Mouse (Mus musculus) hindbrain, embryonic 12.5 days (tissue): ENCODE results near the gene Ms4a4c. TPM values are rescaled to one million over a fixed set of nuclear protein-coding genes. Genes with fewer than 3 reads are reported as not detected.

Experiments used
- ATAC-seq: fragments of 200-750 bp; cut with Nextera tagmentation; 2 replicates; pipeline ENCODE4 v1.8.0; 2017; ENCODE audit warnings: moderate TSS enrichment; ENCODE audit not compliant: low FRiP score
- H3K27ac ChIP-seq: fragments of 300-500 bp; sonication (generic); 2 replicates; pipeline ENCODE4 v1.5.1; 2016; ENCODE audit warnings: mild to moderate bottlenecking
- H3K27me3 ChIP-seq: fragments of 300-500 bp; sonication (generic); 2 replicates; pipeline ENCODE4 v1.6.1; 2016; ENCODE audit warnings: mild to moderate bottlenecking
- H3K36me3 ChIP-seq: fragments of 300-500 bp; sonication (generic); 2 replicates; pipeline ENCODE4 v1.6.1; 2016; ENCODE audit warnings: mild to moderate bottlenecking
- H3K4me1 ChIP-seq: fragments of 300-500 bp; sonication (generic); 2 replicates; pipeline ENCODE4 v1.6.1; 2016
- H3K4me2 ChIP-seq: fragments of 300-500 bp; sonication (generic); replicated peaks from 2 replicates; pipeline ENCODE4 v1.6.1; 2016; ENCODE audit warnings: mild to moderate bottlenecking
- H3K4me3 ChIP-seq: fragments of 300-500 bp; sonication (generic); 2 replicates; pipeline ENCODE4 v1.5.1; 2016; ENCODE audit warnings: mild to moderate bottlenecking
- H3K9ac ChIP-seq: fragments of 300-500 bp; sonication (generic); 2 replicates; pipeline ENCODE4 v1.6.1; 2016; ENCODE audit warnings: mild to moderate bottlenecking, moderate library complexity
- H3K9me3 ChIP-seq: fragments of 300-500 bp; sonication (generic); replicated peaks from 2 replicates; pipeline ENCODE4 v1.6.1; 2016; ENCODE audit warnings: mild to moderate bottlenecking
- WGBS: fragments of 180-500 bp; shearing (Covaris S2); methylation state at CpG from one replicate; pipeline ENCODE4 v1.1.7; 2016; 5-methylcytosine and 5-hydroxymethylcytosine counted together
- polyA plus RNA-seq: library from polyadenylated mRNA; unstranded; fragments of >200 nt; fragmentation: Nextera tagmentation; extraction: Ambion mirVana; gene quantifications from 2 replicates; pipeline ENCODE4 v1.2.1, GENCODE M21; 2016

The Ms4a4c gene
- polyA plus RNA-seq = 0.26 TPM in 1 of 2 replicates, not detected in the other

- Histone ChIP-seq H3K9me3 (no peaks in the 10 kb centered on the region), H3K4me3 (no peak within 1 kb of the TSS), H3K27ac (no peak within 1 kb of the TSS), H3K36me3 (no peaks in the 10 kb centered on the region), H3K27me3 (no peaks in the 10 kb centered on the region), H3K4me2 (no peak within 1 kb of the TSS), H3K4me1 (no peaks in the 10 kb centered on the region), H3K9ac (no peak within 1 kb of the TSS)
- no peak for ATAC-seq
- WGBS = 85% methylated on average over 3 of the region's 3 CpGs
These were observed at the start of gene Ms4a4c for GRCm38 (mm10) chr19:11404527-11404926. Gene Ms4a4c (plus strand): TSS chr19:11404770.

DNA sequence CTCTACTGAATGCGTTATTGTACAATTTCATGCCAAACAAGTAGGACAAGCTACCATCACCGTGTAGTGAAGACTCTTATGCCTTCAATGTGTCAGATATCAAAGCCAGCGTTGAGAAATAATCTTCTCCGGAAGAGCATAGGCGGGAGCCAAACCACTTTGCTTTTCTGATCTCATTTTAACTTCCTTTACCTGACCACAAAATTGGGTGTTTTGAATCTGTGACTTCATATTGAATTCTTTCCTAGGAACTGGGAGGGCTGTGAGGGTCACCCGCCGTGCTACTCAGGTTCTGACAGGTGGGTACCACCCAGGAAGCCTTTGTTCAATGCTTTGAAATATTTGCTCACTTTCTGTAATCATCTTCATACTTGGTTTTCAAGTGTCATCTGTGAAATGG, 48.8 kb upstream of the Ms4a4c start:
- no peak overlapping the region for H3K4me2 ChIP-seq
- no peaks in the 10 kb centered on the region for H3K9me3 ChIP-seq
- H3K27me3 ChIP-seq = no peaks in the 10 kb centered on the region
- H3K36me3 ChIP-seq = no peaks in the 10 kb centered on the region
- H3K4me3 ChIP-seq = no peak overlapping the region
- no peak overlapping the region for H3K9ac ChIP-seq
- no peak for ATAC-seq
- 86% methylated on average over 7 of the region's 7 CpGs for WGBS
- H3K4me1 ChIP-seq = no peaks in the 10 kb centered on the region
- no peak overlapping the region for H3K27ac ChIP-seq

- no peaks in the 10 kb centered on the region for H3K9me3 ChIP-seq
- no peak for ATAC-seq
- WGBS = 57% methylated on average over 3 of the region's 3 CpGs
- no peak overlapping the region for H3K4me3 ChIP-seq
- no peak overlapping the region for H3K27ac ChIP-seq
- no peak overlapping the region for H3K9ac ChIP-seq
- H3K4me2 ChIP-seq = no peak overlapping the region
- H3K36me3 ChIP-seq = no peaks in the 10 kb centered on the region
- no peaks in the 10 kb centered on the region for H3K4me1 ChIP-seq
- no peaks in the 10 kb centered on the region for H3K27me3 ChIP-seq
These were observed 44.5 kb upstream of the Ms4a4c start for GRCm38 (mm10) chr19:11360106-11360505.

GRCm38 (mm10) chr19:11362002-11362401, 42.6 kb upstream of the Ms4a4c start:
- H3K9ac ChIP-seq = no peak overlapping the region

GRCm38 (mm10) chr19:11368310-11368709, 36.3 kb upstream of the Ms4a4c start:
- Histone ChIP-seq H3K4me3 (no peak overlapping the region), H3K27ac (no peak overlapping the region), H3K36me3 (no peaks in the 10 kb centered on the region), H3K9ac (no peak overlapping the region), H3K4me2 (no peak overlapping the region), H3K27me3 (no peaks in the 10 kb centered on the region), H3K9me3 (no peaks in the 10 kb centered on the region), H3K4me1 (no peaks in the 10 kb centered on the region)
- ATAC-seq = no peak
- WGBS = 88% methylated on average over 3 of the region's 3 CpGs

More at GRCm38 (mm10) chr19:11362002-11362401, 42.6 kb upstream of the Ms4a4c start:
- no peak for ATAC-seq
- Histone ChIP-seq H3K36me3 (no peaks in the 10 kb centered on the region), H3K27ac (no peak overlapping the region), H3K9me3 (no peaks in the 10 kb centered on the region), H3K27me3 (no peaks in the 10 kb centered on the region), H3K4me3 (no peak overlapping the region), H3K4me2 (no peak overlapping the region), H3K4me1 (no peaks in the 10 kb centered on the region)

DNA sequence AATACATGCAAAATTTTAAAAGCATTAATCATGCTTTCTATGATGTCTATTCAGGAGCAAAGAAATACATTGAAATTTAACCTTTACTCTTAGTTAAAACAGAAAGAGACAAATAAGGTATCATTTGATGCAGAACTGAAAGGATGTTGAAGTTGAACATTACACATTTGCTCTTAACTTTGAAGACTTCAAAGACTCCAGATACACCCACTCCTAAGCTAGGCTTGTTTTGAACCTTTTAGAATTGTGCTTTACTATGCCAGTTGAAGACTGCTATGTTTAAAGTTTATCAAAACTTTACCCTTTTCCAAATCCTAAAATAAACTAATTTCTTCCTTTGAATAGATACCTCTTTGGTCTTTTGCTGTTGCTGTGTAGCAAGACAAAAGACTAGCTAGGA, 33.4 kb upstream of the Ms4a4c start:
- no peak overlapping the region for H3K4me2 ChIP-seq
- H3K9ac ChIP-seq = no peak overlapping the region
- no peaks in the 10 kb centered on the region for H3K4me1 ChIP-seq
- H3K27me3 ChIP-seq = no peaks in the 10 kb centered on the region
- H3K4me3 ChIP-seq = no peak overlapping the region
- no peak for ATAC-seq
- no peaks in the 10 kb centered on the region for H3K36me3 ChIP-seq
- no peak overlapping the region for H3K27ac ChIP-seq
- H3K9me3 ChIP-seq = no peaks in the 10 kb centered on the region

- WGBS = 79% methylated on average over 2 of the region's 2 CpGs
- no peaks in the 10 kb centered on the region for H3K9me3 ChIP-seq
- H3K36me3 ChIP-seq = no peaks in the 10 kb centered on the region
- no peaks in the 10 kb centered on the region for H3K4me1 ChIP-seq
- no peak within 1 kb of the TSS for H3K4me2 ChIP-seq
- H3K27me3 ChIP-seq = no peaks in the 10 kb centered on the region
- no peak within 1 kb of the TSS for H3K27ac ChIP-seq
- no peak within 1 kb of the TSS for H3K9ac ChIP-seq
- no peak for ATAC-seq
- H3K4me3 ChIP-seq = no peak within 1 kb of the TSS
These were observed 29.3 kb upstream of the Ms4a4c start, which contains the start of gene Ms4a4a for GRCm38 (mm10) chr19:11375273-11375672. Gene Ms4a4a (plus strand): TSS chr19:11375523.

GRCm38 (mm10) chr19:11376399-11376798, 28.2 kb upstream of the Ms4a4c start:
- H3K4me1 ChIP-seq = no peaks in the 10 kb centered on the region
- H3K4me2 ChIP-seq = no peak overlapping the region
- WGBS = 83% methylated on average over 2 of the region's 2 CpGs
- ATAC-seq = no peak
- H3K36me3 ChIP-seq = no peaks in the 10 kb centered on the region
- no peak overlapping the region for H3K27ac ChIP-seq
- no peak overlapping the region for H3K4me3 ChIP-seq
- no peaks in the 10 kb centered on the region for H3K27me3 ChIP-seq
- H3K9ac ChIP-seq = no peak overlapping the region
- H3K9me3 ChIP-seq = no peaks in the 10 kb centered on the region

- H3K36me3 ChIP-seq = no peaks in the 10 kb centered on the region
- 74% methylated on average over 2 of the region's 2 CpGs for WGBS
- H3K4me3 ChIP-seq = no peak overlapping the region
- no peaks in the 10 kb centered on the region for H3K4me1 ChIP-seq
- H3K4me2 ChIP-seq = no peak overlapping the region
- no peak for ATAC-seq
- H3K27me3 ChIP-seq = no peaks in the 10 kb centered on the region
- no peak overlapping the region for H3K9ac ChIP-seq
- no peak overlapping the region for H3K27ac ChIP-seq
- H3K9me3 ChIP-seq = no peaks in the 10 kb centered on the region
These were observed 17.5 kb upstream of the Ms4a4c start for GRCm38 (mm10) chr19:11387109-11387508.

DNA sequence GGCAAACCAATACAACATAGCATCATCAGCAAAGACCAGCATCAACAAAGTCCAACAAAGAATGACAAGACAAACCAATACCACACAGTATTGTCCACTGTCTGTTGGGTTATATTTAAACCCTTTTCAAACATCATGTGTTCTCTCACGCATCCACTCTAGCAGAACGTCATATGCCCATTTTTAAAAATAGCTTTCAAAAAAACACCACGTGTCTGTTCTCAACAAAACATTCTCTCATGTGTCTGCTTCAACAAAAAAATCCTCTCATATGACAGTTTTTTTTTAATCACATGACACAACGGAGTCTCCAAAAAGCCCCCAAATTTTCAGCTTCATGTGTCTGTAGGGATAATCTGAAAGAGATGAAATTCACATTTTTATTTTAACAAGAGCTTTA, 16.9 kb upstream of the Ms4a4c start:
- H3K4me3 ChIP-seq = no peak overlapping the region
- H3K27me3 ChIP-seq = no peaks in the 10 kb centered on the region
- no peaks in the 10 kb centered on the region for H3K4me1 ChIP-seq
- H3K4me2 ChIP-seq = no peak overlapping the region
- no peak overlapping the region for H3K27ac ChIP-seq
- no peak overlapping the region for H3K9ac ChIP-seq
- WGBS = 84% methylated on average over 4 of the region's 4 CpGs
- H3K36me3 ChIP-seq = no peaks in the 10 kb centered on the region
- ATAC-seq = no peak
- no peaks in the 10 kb centered on the region for H3K9me3 ChIP-seq

DNA sequence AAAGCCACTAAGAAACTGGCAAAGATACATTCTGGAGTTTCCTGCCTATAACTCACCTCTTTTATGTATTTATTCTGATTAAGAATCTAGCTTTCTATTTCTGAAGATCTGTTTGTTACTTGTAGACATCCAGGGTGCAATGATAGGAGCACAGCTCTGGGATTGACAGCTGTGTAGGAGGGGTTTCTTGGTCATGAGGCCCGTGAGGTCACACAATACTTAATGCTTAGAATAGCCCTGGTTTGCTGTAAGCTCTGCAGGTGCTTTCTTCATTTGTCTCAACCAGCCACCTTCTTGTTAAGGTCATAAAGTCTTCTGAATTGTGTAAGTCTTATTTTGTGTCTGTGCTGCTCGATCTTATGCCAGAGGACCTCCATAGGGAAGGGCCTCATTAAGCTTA, 15.6 kb upstream of the Ms4a4c start:
- ATAC-seq = no peak
- WGBS = 86% methylated on average over 2 of the region's 2 CpGs
- H3K4me1 ChIP-seq = no peaks in the 10 kb centered on the region
- H3K9me3 ChIP-seq = no peaks in the 10 kb centered on the region
- H3K4me2 ChIP-seq = no peak overlapping the region
- H3K27ac ChIP-seq = no peak overlapping the region
- H3K9ac ChIP-seq = no peak overlapping the region
- no peaks in the 10 kb centered on the region for H3K36me3 ChIP-seq
- no peaks in the 10 kb centered on the region for H3K27me3 ChIP-seq
- no peak overlapping the region for H3K4me3 ChIP-seq

DNA sequence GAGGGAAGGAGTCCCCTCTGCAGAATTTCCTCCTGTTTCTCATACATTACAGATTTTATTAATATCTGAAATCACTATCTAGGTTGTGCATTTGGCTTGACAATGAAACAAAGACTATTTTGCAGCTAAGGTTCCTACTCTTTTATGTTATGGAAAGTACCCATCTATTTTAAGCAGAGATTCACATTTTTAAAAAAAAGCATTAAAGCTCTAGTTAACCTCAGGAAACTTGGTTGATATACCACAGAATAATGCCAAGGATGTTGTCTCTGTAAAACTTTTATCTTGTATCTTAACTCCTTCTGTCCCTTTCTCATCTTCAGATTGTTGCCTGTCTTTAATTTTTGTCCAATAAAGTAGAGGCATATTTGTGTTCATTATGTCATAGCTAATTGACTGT, 8.8 kb upstream of the Ms4a4c start:
- Histone ChIP-seq H3K9me3 (no peaks in the 10 kb centered on the region), H3K27me3 (no peaks in the 10 kb centered on the region), H3K27ac (no peak overlapping the region), H3K4me1 (no peaks in the 10 kb centered on the region), H3K36me3 (no peaks in the 10 kb centered on the region), H3K4me3 (no peak overlapping the region), H3K9ac (no peak overlapping the region), H3K4me2 (no peak overlapping the region)
- no peak for ATAC-seq

DNA sequence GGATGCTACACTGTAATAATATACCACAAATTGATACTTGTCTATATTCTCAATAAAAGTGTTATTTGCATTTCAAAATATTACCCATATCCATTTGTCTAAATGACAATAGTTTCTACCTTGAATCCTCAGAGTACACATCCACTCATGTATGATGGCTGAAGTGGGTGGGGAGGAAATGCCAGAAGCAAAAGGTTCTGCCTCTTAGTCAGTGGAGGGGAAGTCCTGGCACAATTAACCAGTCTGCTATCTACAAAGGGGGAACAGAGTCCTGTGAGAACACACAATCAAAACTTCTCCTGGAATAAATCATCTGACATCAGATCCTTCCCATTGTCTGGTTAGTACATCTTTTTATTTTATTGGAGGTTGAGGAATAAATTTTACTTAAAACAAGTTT, 2.9 kb downstream of the Ms4a4c start:
- Histone ChIP-seq H3K27ac (no peak overlapping the region), H3K4me2 (no peak overlapping the region), H3K9me3 (no peaks in the 10 kb centered on the region), H3K9ac (no peak overlapping the region), H3K4me3 (no peak overlapping the region), H3K36me3 (no peaks in the 10 kb centered on the region), H3K4me1 (no peaks in the 10 kb centered on the region), H3K27me3 (no peaks in the 10 kb centered on the region)
- ATAC-seq = no peak

- H3K4me2 ChIP-seq = no peak overlapping the region
These were observed 4.0 kb downstream of the Ms4a4c start for GRCm38 (mm10) chr19:11408591-11408990.

More at GRCm38 (mm10) chr19:11408591-11408990, 4.0 kb downstream of the Ms4a4c start:
- no peaks in the 10 kb centered on the region for H3K4me1 ChIP-seq
- H3K36me3 ChIP-seq = no peaks in the 10 kb centered on the region
- no peak overlapping the region for H3K27ac ChIP-seq
- H3K9me3 ChIP-seq = no peaks in the 10 kb centered on the region
- ATAC-seq = no peak
- H3K4me3 ChIP-seq = no peak overlapping the region
- no peak overlapping the region for H3K9ac ChIP-seq
- 86% methylated on average over 1 of the region's 1 CpGs for WGBS
- no peaks in the 10 kb centered on the region for H3K27me3 ChIP-seq
